Mouse (Mus musculus): Measurements from ENCODE around the gene Kpna1. TPM values are rescaled to one million over a fixed set of nuclear protein-coding genes. Genes with fewer than 3 reads are reported as not detected.

Kpna1 gene
- polyA plus RNA-seq, 1 experiment from 2014 or later: 72.7 TPM

GRCm38 (mm10) chr16:35966411-35967115 is 12.0 kb upstream of the Kpna1 start:
- Histone ChIP-seq H3K4me3 (no peak overlapping the region), H3K4me1 (replicated peaks) (no peaks in the 10 kb centered on the region), H3K27ac (replicated peaks) (no peak overlapping the region), H3K9me3 (no peaks in the 10 kb centered on the region), H3K4me2 (no peak overlapping the region), H3K36me3 (no peaks in the 10 kb centered on the region), H3K9ac (no peak overlapping the region), H3K27me3 (no peaks in the 10 kb centered on the region)
- 61% methylated on average over 5 of the region's 5 CpGs for WGBS
- no peak for ATAC-seq (ENCODE audit: low read depth)

- no peak for ATAC-seq (ENCODE audit: low read depth)
- Histone ChIP-seq H3K27ac (replicated peaks) (no peak overlapping the region), H3K9ac (no peak overlapping the region), H3K9me3 (no peaks in the 10 kb centered on the region), H3K36me3 (no peaks in the 10 kb centered on the region), H3K4me3 (no peak overlapping the region), H3K27me3 (no peaks in the 10 kb centered on the region), H3K4me2 (no peak overlapping the region), H3K4me1 (replicated peaks) (no peaks in the 10 kb centered on the region)
- WGBS: 95% methylated on average over 4 of the region's 4 CpGs
Observed at GRCm38 (mm10) chr16:35967319-35967718, 11.2 kb upstream of the Kpna1 start.

GRCm38 (mm10) chr16:35968149-35968548 is 10.4 kb upstream of the Kpna1 start:
- Histone ChIP-seq H3K27me3 (no peaks in the 10 kb centered on the region), H3K4me3 (no peak overlapping the region), H3K9me3 (no peaks in the 10 kb centered on the region), H3K27ac (replicated peaks) (no peak overlapping the region), H3K4me2 (no peak overlapping the region), H3K9ac (no peak overlapping the region), H3K36me3 (no peaks in the 10 kb centered on the region), H3K4me1 (replicated peaks) (no peaks in the 10 kb centered on the region)
- WGBS: 56% methylated on average over 2 of the region's 2 CpGs
- no peak for ATAC-seq (ENCODE audit: low read depth)

- no peak overlapping the region for H3K4me2 ChIP-seq
- H3K27ac ChIP-seq (replicated peaks): no peak overlapping the region
- H3K9me3 ChIP-seq: no peaks in the 10 kb centered on the region
- no peak for ATAC-seq (ENCODE audit: low read depth)
- H3K27me3 ChIP-seq: no peaks in the 10 kb centered on the region
- WGBS: 52% methylated on average over 1 of the region's 1 CpGs
- H3K4me3 ChIP-seq: no peak overlapping the region
- no peak overlapping the region for H3K9ac ChIP-seq
- no peaks in the 10 kb centered on the region for H3K4me1 ChIP-seq (replicated peaks)
- no peaks in the 10 kb centered on the region for H3K36me3 ChIP-seq
Observed at GRCm38 (mm10) chr16:35974021-35974420, 4.5 kb upstream of the Kpna1 start.

- Histone ChIP-seq H3K36me3 (no peaks in the 10 kb centered on the region), H3K4me3 (no peak overlapping the region), H3K27me3 (no peaks in the 10 kb centered on the region), H3K9ac (no peak overlapping the region), H3K9me3 (peaks cover 3% of the 10 kb centered on the region; the same call in 1 of the 2 replicates), H3K27ac (replicated peaks) (no peak overlapping the region), H3K4me1 (replicated peaks) (peaks cover 15% of the 10 kb centered on the region), H3K4me2 (no peak overlapping the region)
- 52% methylated on average over 19 of the region's 19 CpGs for WGBS
- 0 out of 2 replicates have a peak, but pooled peaks have one; percentile 49 for ATAC-seq (ENCODE audit: low read depth)
Observed at GRCm38 (mm10) chr16:35981363-35981821, 2.8 kb downstream of the Kpna1 start.

- WGBS: 3% methylated on average over 15 of the region's 15 CpGs
- peak overlapping the region; percentile 94 for H3K9ac ChIP-seq
- peak overlapping the region; percentile 86 for H3K4me3 ChIP-seq
- peaks cover 3% of the 10 kb centered on the region; the same call in 1 of the 2 replicates for H3K9me3 ChIP-seq
- no peaks in the 10 kb centered on the region for H3K36me3 ChIP-seq
- peak overlapping the region; percentile 60 for H3K4me2 ChIP-seq
- no peaks in the 10 kb centered on the region for H3K27me3 ChIP-seq
- peaks cover 17% of the 10 kb centered on the region for H3K4me1 ChIP-seq (replicated peaks)
- ATAC-seq (ENCODE audit: low read depth): peak; percentile 10
- peak overlapping the region; percentile 99 for H3K27ac ChIP-seq (replicated peaks)
Observed at GRCm38 (mm10) chr16:35982506-35982901, 4.0 kb downstream of the Kpna1 start.

GRCm38 (mm10) chr16:35982902-35983516 is 4.5 kb downstream of the Kpna1 start:
- H3K9me3 ChIP-seq: peaks cover 3% of the 10 kb centered on the region; the same call in 1 of the 2 replicates
- H3K4me3 ChIP-seq: peak overlapping the region; percentile 86
- under 1% methylated on average over 41 of the region's 54 CpGs for WGBS
- peak overlapping the region; percentile 94 for H3K9ac ChIP-seq
- peak; percentile 95 for ATAC-seq (ENCODE audit: low read depth)
- H3K36me3 ChIP-seq: no peaks in the 10 kb centered on the region
- H3K4me1 ChIP-seq (replicated peaks): peaks cover 22% of the 10 kb centered on the region
- peak overlapping the region; percentile 99 for H3K27ac ChIP-seq (replicated peaks)
- no peaks in the 10 kb centered on the region for H3K27me3 ChIP-seq
- peak overlapping the region; percentile 60 for H3K4me2 ChIP-seq

- under 1% methylated on average over 52 of the region's 86 CpGs for WGBS
- Histone ChIP-seq H3K9me3 (peaks cover 3% of the 10 kb centered on the region; the same call in 1 of the 2 replicates), H3K27me3 (no peaks in the 10 kb centered on the region), H3K4me1 (replicated peaks) (peaks cover 22% of the 10 kb centered on the region), H3K9ac (peak overlapping the region; percentile 94), H3K27ac (replicated peaks) (peak overlapping the region; percentile 99), H3K36me3 (no peaks in the 10 kb centered on the region), H3K4me3 (peak overlapping the region; percentile 86), H3K4me2 (peak overlapping the region; percentile 60)
- ATAC-seq (ENCODE audit: low read depth): peak; percentile 87
Observed at GRCm38 (mm10) chr16:35983517-35984101, 5.1 kb downstream of the Kpna1 start.

- peak overlapping the region; percentile 60 for H3K4me2 ChIP-seq
- peak overlapping the region; percentile 86 for H3K4me3 ChIP-seq
- no peak overlapping the region for H3K27ac ChIP-seq (replicated peaks)
- 68% methylated on average over 3 of the region's 3 CpGs for WGBS
- ATAC-seq (ENCODE audit: low read depth): no peak
- no peaks in the 10 kb centered on the region for H3K27me3 ChIP-seq
- H3K9me3 ChIP-seq: peaks cover 3% of the 10 kb centered on the region; the same call in 1 of the 2 replicates
- peak overlapping the region; percentile 94; the same call in 1 of the 2 replicates for H3K9ac ChIP-seq
- H3K36me3 ChIP-seq: no peaks in the 10 kb centered on the region
- peaks cover 22% of the 10 kb centered on the region for H3K4me1 ChIP-seq (replicated peaks)
Observed at GRCm38 (mm10) chr16:35984471-35984870, 5.9 kb downstream of the Kpna1 start.

GRCm38 (mm10) chr16:35987930-35988329 is 9.4 kb downstream of the Kpna1 start:
- H3K4me3 ChIP-seq: no peak overlapping the region
- H3K9me3 ChIP-seq: no peaks in the 10 kb centered on the region
- H3K27me3 ChIP-seq: no peaks in the 10 kb centered on the region
- no peak overlapping the region for H3K27ac ChIP-seq (replicated peaks)
- no peak for ATAC-seq (ENCODE audit: low read depth)
- H3K4me2 ChIP-seq: no peak overlapping the region
- H3K4me1 ChIP-seq (replicated peaks): peaks cover 23% of the 10 kb centered on the region
- no peak overlapping the region for H3K9ac ChIP-seq
- no peaks in the 10 kb centered on the region for H3K36me3 ChIP-seq
- WGBS: 93% methylated on average over 1 of the region's 1 CpGs

- H3K4me2 ChIP-seq: no peak overlapping the region
- WGBS: 71% methylated on average over 1 of the region's 1 CpGs
Observed at GRCm38 (mm10) chr16:35992391-35992790, 13.8 kb downstream of the Kpna1 start.

GRCm38 (mm10) chr16:35993316-35993715 is 14.8 kb downstream of the Kpna1 start:
- no peak overlapping the region for H3K4me3 ChIP-seq
- H3K27me3 ChIP-seq: no peaks in the 10 kb centered on the region
- no peak overlapping the region for H3K4me2 ChIP-seq
- no peaks in the 10 kb centered on the region for H3K9me3 ChIP-seq
- H3K27ac ChIP-seq (replicated peaks): no peak overlapping the region
- WGBS: 87% methylated on average over 3 of the region's 3 CpGs
- no peak overlapping the region for H3K9ac ChIP-seq
- no peaks in the 10 kb centered on the region for H3K36me3 ChIP-seq
- ATAC-seq (ENCODE audit: low read depth): no peak
- H3K4me1 ChIP-seq (replicated peaks): 0 out of 2 replicates have a peak, but pooled peaks cover 11% of the 10 kb centered on the region

More at GRCm38 (mm10) chr16:35992391-35992790, 13.8 kb downstream of the Kpna1 start:
- Histone ChIP-seq H3K9ac (no peak overlapping the region), H3K9me3 (no peaks in the 10 kb centered on the region), H3K4me3 (no peak overlapping the region), H3K4me1 (replicated peaks) (0 out of 2 replicates have a peak, but pooled peaks cover 17% of the 10 kb centered on the region), H3K27me3 (no peaks in the 10 kb centered on the region), H3K27ac (replicated peaks) (no peak overlapping the region), H3K36me3 (no peaks in the 10 kb centered on the region)
- ATAC-seq (ENCODE audit: low read depth): no peak

All from neural tube, embryonic 13.5 days (tissue).